ENCODE assay signal across 8 mouse cellular contexts in genomic region chr3:122729960-122730740, GRCm38 (mm10). TPM values are rescaled to one million over a fixed set of nuclear protein-coding genes. Genes with fewer than 3 reads are reported as not detected.
DNase-seq lines count a peak whose midpoint lies in the region; ATAC-seq and TF ChIP-seq lines count a peak whose summit lies in the region.

No protein-coding gene starts in this region.

- DNase-seq in layer of hippocampus, adult 18-20 months (ENCODE audit: low spot score in 2 of 2), result peak; percentile 7 to 10
- DNase-seq in layer of hippocampus, adult 9-10 months (ENCODE audit: low spot score), result no peak
- DNase-seq in forebrain, embryonic 10.5 days (ENCODE audit: extremely low spot score, low spot score), result peak; percentile 80
- peak; percentile 76 for DNase-seq in kidney, postnatal 0 days (ENCODE audit: low spot score)
- peak; percentile 88 for DNase-seq in neural tube, embryonic 10.5 days (ENCODE audit: extremely low spot score, low spot score)

- peak overlapping the region; percentile 86 for H3K9ac ChIP-seq in heart, embryonic 14.5 days (ENCODE audit: low read length)
- peak overlapping the region; percentile 80 for H3K9ac ChIP-seq in kidney, postnatal 0 days (ENCODE audit: low read depth, low read length)
- H3K9ac ChIP-seq in liver, embryonic 15.5 days, result peak overlapping the region; percentile 21; the same call in 1 of the 2 replicates
- peak overlapping the region; percentile 85 for H3K9ac ChIP-seq in stomach, embryonic 15.5 days

- ATAC-seq in heart, embryonic 14.5 days (ENCODE audit: insufficient number of reproducible peaks, insufficient read depth, low FRiP score, low read depth), result peak; percentile 82
- peak; percentile 77 for ATAC-seq in kidney, postnatal 0 days (replicated peaks; ENCODE audit: low FRiP score, low read depth)
- ATAC-seq in liver, embryonic 15.5 days (ENCODE audit: insufficient read depth), result peak; percentile 56
- peak; percentile 77 for ATAC-seq in stomach, embryonic 15.5 days (ENCODE audit: insufficient read depth, low FRiP score, low read depth)

- peaks cover 9% of the 10 kb centered on the region for H3K27me3 ChIP-seq in forebrain, embryonic 10.5 days (ENCODE audit: poor library complexity, severe bottlenecking)
- H3K27me3 ChIP-seq in heart, embryonic 14.5 days (ENCODE audit: control insufficient read depth, insufficient read depth, low read length), result no peaks in the 10 kb centered on the region
- H3K27me3 ChIP-seq in kidney, postnatal 0 days (ENCODE audit: insufficient read depth, low read length), result no peaks in the 10 kb centered on the region
- peaks cover 42% of the 10 kb centered on the region for H3K27me3 ChIP-seq in liver, embryonic 15.5 days
- no peaks in the 10 kb centered on the region for H3K27me3 ChIP-seq in stomach, embryonic 15.5 days (replicated peaks)

- peak overlapping the region; percentile 96 for H3K27ac ChIP-seq in forebrain, embryonic 10.5 days
- H3K27ac ChIP-seq in heart, embryonic 14.5 days (replicated peaks in 1 of 2; ENCODE audit: control insufficient read depth in 1 of 2, insufficient read depth in 1 of 2, low read depth in 2 of 2, low read length in 2 of 2), result peak overlapping the region; percentile 40 to 83
- peak overlapping the region; percentile 91 for H3K27ac ChIP-seq in kidney, postnatal 0 days
- H3K27ac ChIP-seq in liver, embryonic 15.5 days (replicated peaks), result peak overlapping the region; percentile 51
- peak overlapping the region; percentile 98 for H3K27ac ChIP-seq in stomach, embryonic 15.5 days

- WGBS in forebrain, embryonic 10.5 days, result under 1% methylated on average over 92 of the region's 92 CpGs
- under 1% methylated on average over 89 of the region's 92 CpGs for WGBS in heart, embryonic 14.5 days
- under 1% methylated on average over 79 of the region's 92 CpGs for WGBS in kidney, postnatal 0 days
- 1% methylated on average over 91 of the region's 92 CpGs for WGBS in liver, embryonic 15.5 days (ENCODE audit: insufficient replicate concordance)
- WGBS in stomach, embryonic 15.5 days, result under 1% methylated on average over 92 of the region's 92 CpGs

- peak overlapping the region; percentile 90 for H3K4me2 ChIP-seq in heart, embryonic 14.5 days (ENCODE audit: low read length)
- H3K4me2 ChIP-seq in kidney, postnatal 0 days (ENCODE audit: low read length), result peak overlapping the region; percentile 82
- peak overlapping the region; percentile 80 for H3K4me2 ChIP-seq in liver, embryonic 15.5 days
- H3K4me2 ChIP-seq in stomach, embryonic 15.5 days, result peak overlapping the region; percentile 83

- no peaks in the 10 kb centered on the region for H3K36me3 ChIP-seq in forebrain, embryonic 10.5 days (replicated peaks)
- H3K36me3 ChIP-seq in heart, embryonic 14.5 days (ENCODE audit: control insufficient read depth, insufficient read depth, low read length), result no peaks in the 10 kb centered on the region
- no peaks in the 10 kb centered on the region for H3K36me3 ChIP-seq in kidney, postnatal 0 days (ENCODE audit: insufficient read depth, low read length)
- no peaks in the 10 kb centered on the region for H3K36me3 ChIP-seq in liver, embryonic 15.5 days (replicated peaks)
- no peaks in the 10 kb centered on the region for H3K36me3 ChIP-seq in stomach, embryonic 15.5 days

- H3K9me3 ChIP-seq in forebrain, embryonic 10.5 days, result no peaks in the 10 kb centered on the region
- no peaks in the 10 kb centered on the region for H3K9me3 ChIP-seq in heart, embryonic 14.5 days (ENCODE audit: control insufficient read depth, low read length)
- H3K9me3 ChIP-seq in kidney, postnatal 0 days (replicated peaks; ENCODE audit: low read length), result no peaks in the 10 kb centered on the region
- H3K9me3 ChIP-seq in liver, embryonic 15.5 days (replicated peaks), result no peaks in the 10 kb centered on the region
- no peaks in the 10 kb centered on the region for H3K9me3 ChIP-seq in stomach, embryonic 15.5 days

- TF ChIP-seq CTCF in kidney, postnatal 0 days (IDR thresholded peaks at IDR 0.05; ENCODE audit: low read depth), result peak; percentile 52

- peak overlapping the region; percentile 81 for H3K4me3 ChIP-seq in forebrain, embryonic 10.5 days
- peak overlapping the region; percentile 82 to 85 for H3K4me3 ChIP-seq in heart, embryonic 14.5 days (ENCODE audit: control insufficient read depth in 1 of 2, insufficient read depth in 1 of 2, low read depth in 1 of 2, low read length in 2 of 2)
- peak overlapping the region; percentile 81 for H3K4me3 ChIP-seq in kidney, postnatal 0 days (replicated peaks; ENCODE audit: low read depth, low read length)
- peak overlapping the region; percentile 60 for H3K4me3 ChIP-seq in liver, embryonic 15.5 days (replicated peaks)
- H3K4me3 ChIP-seq in stomach, embryonic 15.5 days (replicated peaks), result peak overlapping the region; percentile 82

- peaks cover 37% of the 10 kb centered on the region for H3K4me1 ChIP-seq in forebrain, embryonic 10.5 days
- no peaks in the 10 kb centered on the region for H3K4me1 ChIP-seq in heart, embryonic 14.5 days (ENCODE audit: control insufficient read depth in 2 of 2, insufficient read depth in 2 of 2, low read length in 2 of 2)
- no peaks in the 10 kb centered on the region for H3K4me1 ChIP-seq in kidney, postnatal 0 days (replicated peaks; ENCODE audit: insufficient read depth, low read length)
- H3K4me1 ChIP-seq in liver, embryonic 15.5 days (replicated peaks), result peaks cover 10% of the 10 kb centered on the region; the same call in 1 of the 2 replicates
- H3K4me1 ChIP-seq in stomach, embryonic 15.5 days, result no peaks in the 10 kb centered on the region; the same call in 1 of the 2 replicates

RNA-seq across cellular contexts. Expression of gene Pde5a, which starts 1.4 kb away (rescaled TPM):
- total RNA-seq in layer of hippocampus, adult 18-20 months (2021), result 10 to 100 TPM; 17.6 to 17.7 TPM
- 3.0 and 3.7 TPM in 2 replicates for polyA plus RNA-seq in forebrain, embryonic 10.5 days (2016; fragmentation: Nextera tagmentation; extraction: Ambion mirVana)
- 2.8 and 4.1 TPM in 2 replicates for polyA plus RNA-seq in heart, embryonic 14.5 days (2014; fragmentation: Nextera tagmentation; extraction: Ambion mirVana)
- 3.1 and 3.7 TPM in 2 replicates for polyA plus RNA-seq in kidney, postnatal 0 days (2015; fragmentation: Nextera tagmentation; extraction: Ambion mirVana)
- polyA plus RNA-seq in liver, embryonic 15.5 days (2015; fragmentation: Nextera tagmentation; extraction: Ambion mirVana), result 0.99 and 1.2 TPM in 2 replicates
- polyA plus RNA-seq in stomach, embryonic 15.5 days (2015; fragmentation: Nextera tagmentation; extraction: Ambion mirVana), result 19.5 and 19.8 TPM in 2 replicates

Comparison
In these comparisons a context has a peak if more than half of its experiments do, and no peak if none do; other contexts are left out.
1. H3K9ac ChIP-seq: peak in every context shown above with its lines; median percentile 86 in heart, embryonic 14.5 days; 85 in stomach, embryonic 15.5 days; 80 in kidney, postnatal 0 days; 21 in liver, embryonic 15.5 days.